Mouse (Mus musculus): ENCODE measurements at regions not wholly inside any gene's neighbourhood (a gene's known extent, or its start where the extent isn't known, plus 50 kb on each side); places are given as distances from the start of the nearest gene placed in this dataset.
A peak's percentile ranks its signal among the peaks of the same experiment; 100 is the strongest.

- DNase-seq: no peak
These were observed 52.7 kb upstream of the Gm21915 start for GRCm38 (mm10) chr9:40617676-40618062.

- no peak for DNase-seq
These were observed 53.3 kb upstream of the Gm21915 start for GRCm38 (mm10) chr9:40617036-40617675.

DNA sequence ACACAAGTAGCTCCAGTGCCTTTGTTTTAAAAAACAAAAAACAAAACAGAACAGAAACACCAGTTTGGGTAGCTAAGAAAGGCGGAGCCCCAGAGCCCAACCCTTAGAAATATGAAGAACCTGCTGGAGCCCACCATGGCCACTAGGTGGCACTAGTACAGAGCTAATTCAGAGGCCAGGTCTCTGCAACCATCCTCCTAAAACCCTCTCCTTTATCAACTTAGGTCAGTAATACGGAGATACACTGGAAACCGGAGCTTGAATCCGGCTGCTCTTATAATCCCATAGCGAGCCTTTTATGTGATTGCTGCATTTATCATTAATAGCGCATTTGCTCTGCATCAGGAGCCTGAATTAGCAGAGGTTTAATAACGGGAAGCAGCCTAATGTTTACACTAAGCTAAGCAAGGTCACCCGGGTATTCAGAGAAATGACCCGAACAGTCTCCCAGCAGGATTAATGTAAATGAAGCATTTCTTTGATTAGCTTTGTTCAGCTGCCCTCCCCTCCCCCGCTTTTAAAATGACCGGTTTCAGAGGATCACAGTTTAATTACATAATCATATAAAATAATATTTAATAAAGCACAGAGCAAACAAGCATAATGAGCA is 53.9 kb upstream of the Gm21915 start:
- DNase-seq: peak; percentile 72

DNA sequence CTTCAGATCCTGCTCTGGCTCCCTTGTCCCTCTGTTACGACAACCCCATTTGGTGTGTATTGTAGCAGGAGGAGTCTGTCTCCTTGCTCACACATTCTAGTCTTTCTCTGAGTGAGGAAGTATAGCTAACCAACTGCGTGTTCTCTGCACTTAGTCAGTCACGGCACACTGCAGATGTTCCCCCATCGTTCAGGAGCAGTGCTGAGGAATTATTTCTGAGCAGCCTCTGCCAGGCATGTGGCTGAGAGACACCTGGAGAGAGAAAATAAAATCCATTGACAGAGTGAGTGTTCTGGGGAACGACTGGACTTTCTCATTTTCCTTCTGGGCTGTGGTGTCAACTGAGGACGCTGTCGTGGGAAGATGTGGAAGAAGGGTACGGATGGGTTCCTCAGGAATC is 54.5 kb upstream of the Gm21915 start:
- DNase-seq: no peak

GRCm38 (mm10) chr9:40614071-40614470 is 56.3 kb upstream of the Gm21915 start:
- DNase-seq: no peak

DNA sequence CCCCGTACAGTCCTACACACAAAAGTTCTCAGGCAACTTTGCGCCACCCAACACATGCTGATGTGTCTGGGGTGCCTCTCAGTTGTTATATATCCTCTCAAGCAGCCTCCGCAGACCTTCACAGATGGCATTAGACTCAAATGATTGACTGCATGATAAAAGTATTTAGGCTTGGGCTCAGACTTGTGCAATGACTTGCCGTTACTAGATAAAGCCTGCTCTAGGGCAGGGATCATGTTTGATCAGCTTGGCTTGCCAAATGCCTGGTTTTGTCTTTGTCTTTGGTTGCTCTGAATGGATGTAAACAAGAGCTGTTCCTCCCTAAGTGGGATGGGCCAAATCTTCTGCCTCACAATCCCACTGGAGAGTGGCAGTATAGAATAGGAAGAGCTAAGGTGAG is 57.2 kb upstream of the Gm21915 start:
- DNase-seq: no peak

DNA sequence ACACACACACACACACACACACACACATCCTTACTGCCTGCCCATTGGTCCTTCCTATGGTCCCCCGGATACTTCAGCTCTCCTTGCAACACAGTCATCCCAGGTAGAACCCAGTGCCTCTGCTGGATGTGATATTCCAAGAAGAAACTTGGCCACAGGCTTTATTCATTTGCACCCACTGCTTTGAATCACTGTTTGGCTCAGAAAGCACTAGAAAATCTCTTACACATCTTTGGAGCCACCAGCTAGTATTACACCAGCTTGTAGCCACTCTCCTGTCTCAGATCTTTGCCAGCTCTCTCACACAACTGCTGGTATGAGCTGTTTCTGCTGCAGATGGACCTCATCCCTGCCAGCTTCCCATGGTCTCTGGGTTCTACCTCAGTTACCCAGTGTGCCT is 57.7 kb upstream of the Gm21915 start:
- DNase-seq: no peak

GRCm38 (mm10) chr9:40612312-40612711 is 58.1 kb upstream of the Gm21915 start:
- no peak for DNase-seq

DNA sequence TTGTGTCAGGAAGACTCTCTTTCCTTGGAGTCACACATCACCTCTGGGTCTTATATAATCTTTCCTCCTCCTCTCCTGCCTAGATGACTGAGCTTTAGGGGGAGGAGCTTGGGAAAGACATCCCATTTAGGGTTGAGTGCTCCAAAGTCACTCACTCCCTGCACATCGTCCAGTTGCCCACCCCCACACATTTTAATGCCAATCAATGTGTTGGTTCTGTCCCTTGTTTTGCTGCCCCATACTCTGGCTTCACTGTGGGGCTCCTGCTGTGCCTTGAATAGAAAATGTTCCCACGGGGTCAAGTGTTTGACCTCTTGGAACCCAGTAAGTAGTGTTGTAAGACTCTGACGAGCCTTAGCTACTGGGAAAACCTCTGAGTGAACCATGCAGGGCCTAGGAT is 58.8 kb upstream of the Gm21915 start:
- no peak for DNase-seq

GRCm38 (mm10) chr9:40608596-40608995 is 61.8 kb upstream of the Gm21915 start:
- DNase-seq: no peak

GRCm38 (mm10) chr9:40607941-40608340 is 62.5 kb upstream of the Gm21915 start:
- DNase-seq: no peak

DNA sequence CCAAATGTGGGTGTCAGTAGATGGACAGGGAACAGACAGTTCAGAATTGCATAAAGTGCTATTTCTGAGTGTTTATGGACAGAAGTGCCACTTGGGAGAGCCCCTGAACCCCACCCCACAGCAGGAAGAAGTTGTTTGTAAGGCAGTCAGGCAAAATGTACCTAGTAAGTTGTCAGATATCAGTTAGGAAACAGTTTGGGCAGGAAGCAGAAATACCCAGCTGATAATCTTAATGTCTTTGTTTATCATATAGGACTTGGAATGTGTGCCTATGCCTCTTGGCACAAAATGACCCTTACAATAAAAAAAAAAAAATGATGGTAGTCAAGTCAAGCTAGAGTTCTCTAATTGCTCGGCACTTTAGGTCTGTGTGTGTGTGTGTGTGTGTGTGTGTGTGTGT is 66.9 kb upstream of the Gm21915 start:
- DNase-seq: no peak

GRCm38 (mm10) chr9:40598431-40598831 is 67.2 kb upstream of the Gramd1b start:
- DNase-seq: no peak

DNA sequence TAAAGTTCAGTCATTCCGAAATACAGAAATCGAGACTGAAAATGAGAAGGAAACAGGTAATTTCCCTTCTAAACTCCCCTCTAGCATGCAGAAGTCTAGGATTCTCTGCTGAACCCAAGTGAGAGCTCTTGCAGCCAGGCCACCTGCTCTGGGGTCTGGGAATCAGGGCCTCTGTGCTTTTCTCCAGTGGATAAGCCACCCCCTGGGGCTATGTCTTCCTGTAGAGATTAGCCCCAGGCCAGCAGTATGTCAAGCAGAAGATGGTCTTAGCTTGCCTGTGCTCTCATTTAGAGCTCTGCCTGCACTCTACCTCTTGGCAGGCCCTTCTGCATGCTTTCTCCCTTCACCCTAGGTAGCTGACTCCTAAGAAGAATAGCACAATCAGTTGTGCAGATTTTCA is 56.2 kb upstream of the Gramd1b start:
- DNase-seq: no peak

GRCm38 (mm10) chr9:40586581-40586980 is 55.4 kb upstream of the Gramd1b start:
- no peak for DNase-seq

GRCm38 (mm10) chr9:40583554-40583953 is 52.4 kb upstream of the Gramd1b start:
- DNase-seq: peak; percentile 81

DNA sequence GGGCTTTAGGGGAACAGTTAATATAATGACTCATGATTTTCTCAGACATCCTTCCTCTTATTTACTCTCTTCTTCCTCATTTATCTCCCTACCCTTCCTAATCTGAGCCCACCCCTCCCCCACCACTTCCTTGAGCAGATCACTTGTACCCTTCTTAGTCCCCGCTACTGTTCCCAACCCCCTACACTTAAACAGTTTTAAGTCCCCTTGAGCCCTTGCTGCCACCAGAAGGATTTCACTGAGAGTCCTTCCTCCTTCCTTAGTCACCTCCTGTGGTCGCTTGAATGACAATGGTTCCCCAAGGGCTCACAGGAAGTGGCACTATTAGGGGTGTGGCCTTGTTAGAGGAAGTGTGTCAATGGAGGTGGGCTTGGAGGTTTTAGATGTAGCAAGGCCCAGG is 50.7 kb upstream of the Gramd1b start:
- DNase-seq: no peak

Data from lung, postnatal 14 days (tissue).